Mouse (Mus musculus) T-cell, adult 2 months (primary cell): Measurements from ENCODE around the gene Elmo3.
"Not testable (repeated sequence)": the region's sequence is repeated elsewhere in the genome, so short reads cannot be mapped to it uniquely, and the experiment has no call there.

Experiments
- DNase-seq: peaks from one replicate; pipeline ENCODE4 v3.0.0; 2022; ENCODE audit warnings: low spot score

Gene Elmo3

GRCm38 (mm10) chr8:105276292-105277120 is 28.9 kb upstream of the Elmo3 start:
- no peak for DNase-seq

GRCm38 (mm10) chr8:105278911-105279334 is 26.5 kb upstream of the Elmo3 start:
- peak; percentile 56 for DNase-seq

- DNase-seq: no peak
Measured at GRCm38 (mm10) chr8:105280567-105280966, 24.8 kb upstream of the Elmo3 start.

GRCm38 (mm10) chr8:105281821-105282220 is 23.6 kb upstream of the Elmo3 start:
- no peak for DNase-seq

- no peak for DNase-seq
Measured at GRCm38 (mm10) chr8:105282239-105282638, 23.2 kb upstream of the Elmo3 start.

GRCm38 (mm10) chr8:105283074-105283473 is 22.3 kb upstream of the Elmo3 start:
- peak; percentile 31 for DNase-seq

- no peak for DNase-seq
Measured at GRCm38 (mm10) chr8:105285514-105285913, 19.9 kb upstream of the Elmo3 start.

GRCm38 (mm10) chr8:105286907-105287306 is 18.5 kb upstream of the Elmo3 start:
- DNase-seq: no peak

GRCm38 (mm10) chr8:105288231-105288630 is 17.2 kb upstream of the Elmo3 start:
- DNase-seq: no peak

GRCm38 (mm10) chr8:105288958-105289732 is 16.3 kb upstream of the Elmo3 start:
- DNase-seq: peak; percentile 92

GRCm38 (mm10) chr8:105289805-105290460 is 15.5 kb upstream of the Elmo3 start, which contains the start of gene 4931428F04Rik:
Gene 4931428F04Rik (minus strand): TSS chr8:105289864.
- peak; percentile 42 for DNase-seq

GRCm38 (mm10) chr8:105290554-105291314 is 14.7 kb upstream of the Elmo3 start:
- DNase-seq: peak; percentile 80

GRCm38 (mm10) chr8:105291364-105291763 is 14.0 kb upstream of the Elmo3 start:
- DNase-seq: not testable (repeated sequence)

GRCm38 (mm10) chr8:105291802-105292201 is 13.6 kb upstream of the Elmo3 start:
- DNase-seq: not testable (repeated sequence)

GRCm38 (mm10) chr8:105292471-105292870 is 12.9 kb upstream of the Elmo3 start:
- DNase-seq: no peak

GRCm38 (mm10) chr8:105293405-105293804 is 12.0 kb upstream of the Elmo3 start:
- no peak for DNase-seq

GRCm38 (mm10) chr8:105294776-105295175 is 10.6 kb upstream of the Elmo3 start:
- no peak for DNase-seq

GRCm38 (mm10) chr8:105295256-105295655 is 10.1 kb upstream of the Elmo3 start:
- no peak for DNase-seq

GRCm38 (mm10) chr8:105295895-105296573 is 9.4 kb upstream of the Elmo3 start, which contains the start of gene Exoc3l:
Gene Exoc3l (minus strand): TSS chr8:105296101.
- DNase-seq: no peak

- DNase-seq: peak; percentile 88
Measured at GRCm38 (mm10) chr8:105297511-105298192, 7.7 kb upstream of the Elmo3 start, which contains the start of gene E2f4. Gene E2f4 (plus strand): TSS chr8:105297663.
